Mouse (Mus musculus): ENCODE measurements around the gene Tyro3. TPM values are rescaled to one million over a fixed set of nuclear protein-coding genes. Genes with fewer than 3 reads are reported as not detected.

The Tyro3 gene
- polyA plus RNA-seq, 1 experiment, result 6.0 TPM

- Histone ChIP-seq H3ac (ENCODE audit: control insufficient read depth, insufficient read length) (no peak overlapping the region), H3K79me2 (ENCODE audit: control insufficient read depth, insufficient read depth) (no peaks in the 10 kb centered on the region), H3K4me3 (no peak overlapping the region), H3K36me3 (ENCODE audit: control insufficient read depth, insufficient read depth) (peaks cover 12% of the 10 kb centered on the region), H3K4me2 (ENCODE audit: low read depth) (no peak overlapping the region), H3K27me3 (ENCODE audit: control insufficient read depth, insufficient read depth, insufficient read length) (no peaks in the 10 kb centered on the region)
- TF ChIP-seq REST (IDR thresholded peaks at IDR 0.05; ENCODE audit: insufficient read depth, insufficient read length) (no peak), USF1 (IDR thresholded peaks at IDR 0.05; ENCODE audit: low read depth) (no peak), MYOG (IDR thresholded peaks at IDR 0.05; ENCODE audit: control insufficient read depth in 1 of 3, insufficient read depth in 1 of 3, insufficient read length in 2 of 3, low read depth in 2 of 3) (no peak), SRF (IDR thresholded peaks at IDR 0.05; ENCODE audit: control insufficient read depth, insufficient read length, low read depth) (no peak), E2F4 (IDR thresholded peaks at IDR 0.05; ENCODE audit: insufficient read depth) (no peak), MAX (IDR thresholded peaks at IDR 0.05; ENCODE audit: low read depth) (no peak), POLR2A (IDR thresholded peaks at IDR 0.05; ENCODE audit: insufficient read length, low read depth) (no peak), TCF12 (IDR thresholded peaks at IDR 0.05; ENCODE audit: insufficient read depth, poor library complexity, severe bottlenecking) (no peak)
Measured at GRCm38 (mm10) chr2:119767246-119767645, 30.3 kb upstream of the Tyro3 start.

GRCm38 (mm10) chr2:119787206-119787883 is 10.2 kb upstream of the Tyro3 start, which contains the start of gene Rpap1:
Rpap1 (minus strand) TSS chr2:119787537.
- Histone ChIP-seq H3K4me3 (peak within 1 kb of the TSS; percentile 80), H3K79me2 (ENCODE audit: control insufficient read depth, insufficient read depth) (peaks cover 8% of the 10 kb centered on the region), H3K27me3 (ENCODE audit: control insufficient read depth, insufficient read depth, insufficient read length) (no peaks in the 10 kb centered on the region), H3K4me2 (ENCODE audit: low read depth) (peak within 1 kb of the TSS; percentile 94), H3K36me3 (ENCODE audit: control insufficient read depth, insufficient read depth) (peaks cover 2% of the 10 kb centered on the region), H3ac (ENCODE audit: control insufficient read depth, insufficient read length) (no peak within 1 kb of the TSS)
- no peak for TF ChIP-seq CEBPB (IDR thresholded peaks at IDR 0.05; ENCODE audit: insufficient read depth, poor library complexity, severe bottlenecking)
- TF ChIP-seq TCF12 (IDR thresholded peaks at IDR 0.05; ENCODE audit: insufficient read depth, poor library complexity, severe bottlenecking), result no peak
- TF ChIP-seq POLR2AphosphoS2 (IDR thresholded peaks at IDR 0.05; ENCODE audit: insufficient read length, low read depth), result peak; percentile 78
- no peak for TF ChIP-seq TCF3 (IDR thresholded peaks at IDR 0.05; ENCODE audit: insufficient read length, low read depth)
- TF ChIP-seq SRF (IDR thresholded peaks at IDR 0.05; ENCODE audit: control insufficient read depth, insufficient read length, low read depth), result no peak
- TF ChIP-seq POLR2A (IDR thresholded peaks at IDR 0.05; ENCODE audit: insufficient read length, low read depth), result peak; percentile 90
- TF ChIP-seq USF1 (IDR thresholded peaks at IDR 0.05; ENCODE audit: low read depth), result no peak
- TF ChIP-seq MYOG (IDR thresholded peaks at IDR 0.05; ENCODE audit: control insufficient read depth in 1 of 3, insufficient read depth in 1 of 3, insufficient read length in 2 of 3, low read depth in 2 of 3), result no peak
- no peak for TF ChIP-seq MAX (IDR thresholded peaks at IDR 0.05; ENCODE audit: low read depth)
- no peak for TF ChIP-seq E2F4 (IDR thresholded peaks at IDR 0.05; ENCODE audit: insufficient read depth)
- no peak for TF ChIP-seq REST (IDR thresholded peaks at IDR 0.05; ENCODE audit: insufficient read depth, insufficient read length)
- TF ChIP-seq MYOD1 (IDR thresholded peaks at IDR 0.05; ENCODE audit: control insufficient read depth in 1 of 3, insufficient read length in 2 of 3, low read depth in 2 of 3), result no peak

DNA sequence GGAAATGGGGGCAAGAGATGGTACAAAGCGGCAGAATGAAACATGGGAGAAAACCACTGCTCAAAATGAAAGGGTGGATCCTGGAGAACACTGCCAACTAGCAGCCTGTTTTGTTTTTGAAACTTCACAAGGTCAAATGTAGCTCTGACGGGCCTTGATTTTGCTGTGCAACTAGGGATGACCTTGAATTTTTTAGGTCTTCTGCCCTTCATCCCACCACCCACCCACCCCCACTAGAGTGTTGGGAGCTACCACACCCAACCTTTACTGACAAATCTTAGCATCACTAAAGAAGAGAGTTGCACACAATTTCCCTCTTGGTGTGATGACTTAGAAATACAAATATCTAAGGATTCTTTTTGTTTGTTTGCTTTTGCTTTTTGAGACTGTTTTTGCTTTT is 7.5 kb upstream of the Tyro3 start:
- H3K27me3 ChIP-seq (ENCODE audit: control insufficient read depth, insufficient read depth, insufficient read length), result peaks cover 4% of the 10 kb centered on the region
- no peaks in the 10 kb centered on the region for H3K36me3 ChIP-seq (ENCODE audit: control insufficient read depth, insufficient read depth)
- H3K4me2 ChIP-seq (ENCODE audit: low read depth), result no peak overlapping the region
- no peak overlapping the region for H3K4me3 ChIP-seq
- TF ChIP-seq MYOG (IDR thresholded peaks at IDR 0.05; ENCODE audit: control insufficient read depth in 1 of 3, insufficient read depth in 1 of 3, insufficient read length in 2 of 3, low read depth in 2 of 3), result no peak
- no peak for TF ChIP-seq MAX (IDR thresholded peaks at IDR 0.05; ENCODE audit: low read depth)
- no peak for TF ChIP-seq MYOD1 (IDR thresholded peaks at IDR 0.05; ENCODE audit: control insufficient read depth in 1 of 3, insufficient read length in 2 of 3, low read depth in 2 of 3)
- no peak for TF ChIP-seq CEBPB (IDR thresholded peaks at IDR 0.05; ENCODE audit: insufficient read depth, poor library complexity, severe bottlenecking)
- TF ChIP-seq SRF (IDR thresholded peaks at IDR 0.05; ENCODE audit: control insufficient read depth, insufficient read length, low read depth), result no peak
- no peak for TF ChIP-seq POLR2AphosphoS2 (IDR thresholded peaks at IDR 0.05; ENCODE audit: insufficient read length, low read depth)
- TF ChIP-seq TCF12 (IDR thresholded peaks at IDR 0.05; ENCODE audit: insufficient read depth, poor library complexity, severe bottlenecking), result no peak
- TF ChIP-seq POLR2A (IDR thresholded peaks at IDR 0.05; ENCODE audit: insufficient read length, low read depth), result no peak
- TF ChIP-seq TCF3 (IDR thresholded peaks at IDR 0.05; ENCODE audit: insufficient read length, low read depth), result no peak
- no peak for TF ChIP-seq E2F4 (IDR thresholded peaks at IDR 0.05; ENCODE audit: insufficient read depth)
- H3K79me2 ChIP-seq (ENCODE audit: control insufficient read depth, insufficient read depth), result peaks cover 5% of the 10 kb centered on the region
- H3ac ChIP-seq (ENCODE audit: control insufficient read depth, insufficient read length), result no peak overlapping the region

DNA sequence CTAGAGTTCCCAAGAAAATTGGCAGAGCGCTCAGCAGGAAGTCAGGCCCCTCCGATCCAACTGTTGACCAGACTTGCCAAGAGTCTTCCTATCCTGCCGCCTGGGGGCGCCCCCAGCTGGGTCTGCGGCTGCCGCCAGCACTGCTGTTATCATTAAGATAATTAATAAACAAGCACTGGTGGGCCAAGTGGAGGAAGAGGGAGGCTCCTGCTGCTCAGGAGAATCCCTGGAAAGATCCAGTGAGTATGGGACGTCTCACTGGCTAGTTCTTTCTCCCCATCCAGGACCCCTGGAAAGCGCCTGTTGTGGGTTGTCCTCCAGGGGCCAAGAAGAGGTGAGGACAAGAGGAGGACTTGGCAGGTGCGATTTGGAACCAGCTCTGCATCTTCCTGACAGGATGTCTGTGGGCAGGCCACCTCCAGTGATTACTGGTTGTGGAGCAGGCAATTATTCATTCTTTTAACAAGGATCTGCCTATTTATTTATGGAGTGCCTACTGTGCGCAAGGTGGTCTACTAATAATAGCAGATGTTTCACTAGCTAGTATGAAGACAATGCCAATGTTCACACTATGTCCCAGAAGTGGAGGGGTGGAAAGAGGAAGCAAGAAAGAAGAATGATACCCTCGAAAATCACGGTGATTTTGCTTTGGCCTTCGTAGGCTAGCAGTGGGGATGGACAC is 854 bp downstream of the Tyro3 start:
- peaks cover 4% of the 10 kb centered on the region for H3K27me3 ChIP-seq (ENCODE audit: control insufficient read depth, insufficient read depth, insufficient read length)
- no peaks in the 10 kb centered on the region for H3K36me3 ChIP-seq (ENCODE audit: control insufficient read depth, insufficient read depth)
- no peak overlapping the region for H3K4me2 ChIP-seq (ENCODE audit: low read depth)
- TF ChIP-seq TCF3 (IDR thresholded peaks at IDR 0.05; ENCODE audit: insufficient read length, low read depth) (no peak), E2F4 (IDR thresholded peaks at IDR 0.05; ENCODE audit: insufficient read depth) (no peak), MYOD1 (IDR thresholded peaks at IDR 0.05; ENCODE audit: control insufficient read depth in 1 of 3, insufficient read length in 2 of 3, low read depth in 2 of 3) (no peak), SRF (IDR thresholded peaks at IDR 0.05; ENCODE audit: control insufficient read depth, insufficient read length, low read depth) (no peak), POLR2A (IDR thresholded peaks at IDR 0.05; ENCODE audit: insufficient read length, low read depth) (no peak), REST (IDR thresholded peaks at IDR 0.05; ENCODE audit: insufficient read depth, insufficient read length) (no peak), TCF12 (IDR thresholded peaks at IDR 0.05; ENCODE audit: insufficient read depth, poor library complexity, severe bottlenecking) (no peak), CEBPB (IDR thresholded peaks at IDR 0.05; ENCODE audit: insufficient read depth, poor library complexity, severe bottlenecking) (no peak), USF1 (IDR thresholded peaks at IDR 0.05; ENCODE audit: low read depth) (no peak), POLR2AphosphoS2 (IDR thresholded peaks at IDR 0.05; ENCODE audit: insufficient read length, low read depth) (no peak)
- H3ac ChIP-seq (ENCODE audit: control insufficient read depth, insufficient read length), result no peak overlapping the region
- H3K4me3 ChIP-seq, result peak overlapping the region; percentile 24
- H3K79me2 ChIP-seq (ENCODE audit: control insufficient read depth, insufficient read depth), result no peaks in the 10 kb centered on the region
